Mouse (Mus musculus) embryo, embryonic 10.5 days (tissue): ENCODE measurements around the gene Tbx10.
"Not testable (repeated sequence)": the region's sequence is repeated elsewhere in the genome, so short reads cannot be mapped to it uniquely, and the experiment has no call there.

Experiments
- DNase-seq: peaks from one replicate; pipeline ENCODE4 v3.0.0-alpha.2; 2015; ENCODE audit warnings: low spot score

Gene Tbx10

DNA sequence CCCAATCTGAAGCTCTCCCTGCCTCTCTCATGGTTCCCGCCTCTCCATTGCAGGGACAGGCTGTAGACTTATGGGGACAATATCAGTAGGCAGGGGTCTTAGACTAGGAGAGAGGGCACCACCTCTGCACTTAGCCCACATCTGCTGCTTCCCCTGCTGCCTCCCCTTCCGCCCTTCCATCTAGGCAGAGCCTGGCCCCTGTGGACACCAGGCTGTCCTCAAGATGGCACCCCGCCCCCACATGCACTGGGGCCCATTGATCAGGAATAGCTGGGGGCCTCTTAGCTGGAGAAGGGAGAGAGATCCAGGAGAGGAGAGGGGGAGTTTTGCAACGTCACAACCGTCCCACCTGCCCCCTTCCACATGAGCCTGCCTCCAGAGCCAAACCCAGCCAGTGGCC, at the start of gene Tbx10:
TSS of gene Tbx10 (plus strand) at position 337 of the 400 bp plus-strand sequence.
- DNase-seq: no peak

DNA sequence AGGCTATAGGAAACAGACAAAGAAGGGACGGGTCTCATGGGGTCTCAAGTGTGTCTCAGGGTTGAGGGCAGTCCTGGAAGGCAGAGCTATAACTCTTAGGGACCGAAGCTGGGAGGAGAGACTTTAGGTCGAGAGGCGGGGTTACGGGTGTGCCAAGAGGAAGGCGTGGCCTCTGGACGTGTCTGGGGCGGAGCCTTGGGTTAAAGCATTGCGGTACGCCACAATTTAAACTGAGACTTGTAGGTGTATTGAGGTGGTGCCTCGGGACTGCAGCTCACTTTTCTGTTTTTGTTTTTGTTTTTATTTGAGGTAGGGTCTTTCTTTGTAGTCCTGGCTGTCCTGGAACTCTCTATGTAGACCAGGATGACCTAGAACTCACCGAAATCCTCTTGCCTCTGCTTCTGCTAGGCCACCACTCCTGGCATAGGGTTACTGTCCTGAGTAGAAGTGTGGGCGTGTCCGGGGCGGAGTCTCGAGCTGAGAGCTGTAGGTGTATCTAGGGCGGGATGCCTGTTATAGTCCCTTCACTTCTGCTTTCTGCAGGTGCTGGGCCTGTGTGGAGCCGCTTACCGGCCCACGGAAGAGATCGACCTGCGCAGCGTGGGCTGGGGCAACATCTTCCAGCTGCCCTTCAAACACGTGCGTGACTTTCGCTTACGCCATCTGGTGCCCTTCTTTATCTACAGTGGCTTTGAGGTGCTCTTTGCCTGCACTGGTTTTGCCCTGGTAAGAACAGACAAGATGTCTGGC, 49.4 kb upstream of the Tbx10 start:
- DNase-seq: peak; percentile 12

DNA sequence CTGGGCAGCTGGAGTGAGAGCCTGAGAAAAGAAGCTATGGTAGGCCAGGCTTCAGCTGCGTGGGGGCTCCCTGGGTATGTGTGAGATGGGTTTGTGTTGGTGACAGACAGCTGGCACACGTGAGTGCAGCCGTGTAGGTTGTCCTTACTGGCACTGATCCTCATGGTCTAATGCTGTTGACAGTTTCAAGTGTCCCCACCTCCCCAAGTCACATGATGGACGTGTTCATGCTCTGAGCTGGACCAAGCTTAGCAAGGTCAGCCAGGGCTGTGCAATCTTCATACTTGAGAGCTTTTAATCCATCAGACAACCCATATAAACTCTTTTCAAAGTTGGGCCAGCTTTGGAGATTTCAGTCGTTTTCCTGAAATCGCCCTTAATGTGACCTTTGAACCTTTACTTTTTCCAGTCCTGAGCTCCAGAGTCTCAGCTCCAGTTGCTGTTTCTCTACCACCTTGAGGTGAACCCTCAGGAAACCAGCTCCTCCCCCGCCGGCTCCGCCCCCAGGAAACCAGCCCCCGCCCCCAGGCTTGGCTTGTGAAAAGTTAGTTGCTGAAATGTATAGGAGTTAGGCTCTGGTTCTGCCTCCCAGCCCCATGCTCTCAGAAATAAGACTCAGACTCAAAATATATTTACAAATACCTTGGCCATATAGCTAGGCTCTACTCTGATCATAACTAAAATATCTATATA, 46.5 kb upstream of the Tbx10 start:
- DNase-seq: peak; percentile 19

DNA sequence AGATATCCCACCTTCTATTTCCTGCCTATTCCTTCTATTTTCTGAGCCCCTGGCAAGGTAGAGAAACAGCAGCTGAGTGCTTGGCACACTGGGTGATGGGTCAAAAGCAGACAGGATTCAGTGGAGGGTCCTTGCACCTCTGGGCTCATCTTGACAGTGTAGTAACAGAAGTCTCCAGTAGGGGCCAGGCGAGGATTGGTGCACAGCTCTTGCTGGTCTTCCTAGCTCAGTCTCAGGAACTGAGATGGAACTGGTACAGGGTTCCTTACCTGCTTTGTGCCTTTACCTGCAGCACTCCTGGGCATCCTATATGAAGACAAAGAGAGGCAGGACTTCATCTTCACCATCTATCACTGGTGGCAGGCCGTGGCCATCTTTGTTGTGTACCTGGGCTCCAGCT, 45.8 kb upstream of the Tbx10 start:
- peak; percentile 82 for DNase-seq

DNA sequence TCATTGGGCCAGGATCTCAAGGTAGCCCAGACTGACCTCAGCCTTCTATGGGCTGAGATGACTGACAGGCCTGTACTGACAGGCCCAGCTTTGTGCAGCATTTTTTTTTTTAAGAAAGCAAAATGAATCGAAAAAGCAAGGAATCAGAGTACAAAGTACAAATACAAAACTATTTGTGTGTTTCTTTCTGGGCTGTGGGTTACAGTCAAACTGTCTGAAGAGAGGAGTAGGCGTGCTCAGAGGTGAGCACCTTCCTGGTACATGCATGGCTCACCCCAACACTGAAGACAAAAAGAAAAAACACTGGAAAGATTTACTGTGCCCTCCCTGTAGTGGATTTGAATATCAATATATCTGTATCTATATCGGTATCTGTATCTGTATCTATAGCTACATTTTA, 44.7 kb upstream of the Tbx10 start:
- no peak for DNase-seq

DNA sequence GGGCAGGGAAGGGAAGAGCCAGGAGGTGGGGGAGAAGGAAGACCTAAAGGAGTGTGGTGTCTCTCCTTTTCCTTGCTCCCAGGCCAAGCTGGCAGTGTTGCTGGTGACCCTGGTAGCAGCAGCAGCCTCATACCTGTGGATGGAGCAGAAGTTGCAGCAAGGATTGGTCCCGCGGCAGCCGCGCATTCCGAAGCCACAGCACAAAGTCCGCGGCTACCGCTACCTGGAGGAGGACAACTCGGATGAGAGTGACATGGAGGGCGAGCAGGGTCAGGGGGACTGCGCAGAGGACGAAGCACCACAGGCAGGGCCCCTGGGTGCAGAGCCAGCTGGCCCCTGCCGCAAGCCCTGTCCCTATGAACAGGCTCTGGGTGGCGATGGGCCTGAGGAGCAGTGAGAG, 44.0 kb upstream of the Tbx10 start:
- no peak for DNase-seq

DNA sequence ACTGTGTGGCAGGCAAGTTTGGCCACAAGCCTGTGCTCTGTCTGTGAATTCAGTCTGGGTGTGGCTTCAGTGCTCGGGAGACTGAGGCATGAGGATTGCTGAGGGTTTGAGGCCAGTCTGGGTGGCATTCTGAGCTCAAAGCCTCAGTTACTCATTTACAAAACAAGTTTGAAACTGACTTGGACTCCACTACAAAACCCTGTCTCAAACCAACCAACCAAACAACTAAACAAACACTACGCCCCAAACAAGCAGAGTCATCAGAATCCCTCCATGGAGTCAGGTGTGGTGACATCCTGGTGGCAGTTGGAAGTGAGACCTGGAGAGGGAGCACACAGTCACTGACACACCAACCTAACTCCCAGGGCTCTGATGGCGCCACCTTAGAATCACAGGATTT, 42.2 kb upstream of the Tbx10 start:
- DNase-seq: no peak

DNA sequence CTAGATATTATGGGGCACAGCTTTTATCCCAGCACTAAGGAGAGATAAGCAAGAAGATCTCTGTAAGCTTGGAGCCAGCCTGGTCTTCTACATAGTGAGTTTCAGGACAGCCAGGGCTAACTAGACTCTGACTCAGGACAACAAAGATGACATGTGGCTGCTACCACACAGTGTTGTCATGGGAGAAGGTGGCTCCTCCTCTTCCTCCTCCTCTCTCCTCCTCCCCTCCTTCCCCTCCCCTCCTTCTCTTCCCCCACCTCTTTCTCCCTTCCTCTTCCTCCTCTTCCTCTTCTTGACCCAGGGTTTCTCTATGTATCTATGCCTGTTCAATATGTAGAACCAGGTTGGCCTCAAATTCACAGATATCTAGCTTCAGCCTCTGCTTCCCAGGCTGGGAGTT, 41.1 kb upstream of the Tbx10 start:
- no peak for DNase-seq

DNA sequence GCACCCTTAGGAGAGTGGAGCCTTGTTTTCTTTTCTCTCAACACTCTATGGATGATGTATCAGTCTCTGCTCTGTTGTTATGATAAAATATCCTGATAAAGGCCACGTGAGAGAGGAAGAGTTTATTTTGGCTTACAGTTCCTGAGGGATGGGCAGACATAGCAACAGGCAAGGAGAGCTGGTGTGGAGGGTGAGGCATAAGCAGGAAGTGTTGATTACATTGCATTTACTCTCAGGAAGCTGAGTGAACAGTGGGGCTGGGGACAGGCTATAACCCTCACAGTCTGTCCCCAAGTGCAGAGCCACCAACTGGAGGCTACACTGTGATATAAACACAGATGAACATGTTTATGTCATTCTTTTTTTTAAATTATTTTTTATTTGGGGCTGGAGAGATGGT, 40.5 kb upstream of the Tbx10 start:
- no peak for DNase-seq

DNA sequence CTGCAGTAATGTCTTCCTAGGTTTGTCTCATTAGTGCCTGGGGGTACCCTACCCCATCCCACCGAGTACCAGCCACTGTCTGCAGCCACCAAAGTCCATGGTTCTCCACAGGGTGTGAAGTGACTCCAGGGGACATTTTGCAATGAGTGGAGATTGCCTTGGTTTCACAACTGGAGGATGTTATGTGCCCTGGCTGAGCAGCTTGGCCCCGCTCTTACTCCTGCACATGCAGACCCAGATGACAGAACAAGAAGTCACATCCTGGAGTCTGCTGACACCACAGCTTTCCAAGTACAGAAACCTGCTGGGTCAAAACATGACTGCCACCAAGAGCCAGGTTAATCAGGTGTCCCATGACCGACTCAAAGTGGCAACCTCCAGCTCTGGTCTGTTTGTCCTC, 37.5 kb upstream of the Tbx10 start:
- no peak for DNase-seq

DNA sequence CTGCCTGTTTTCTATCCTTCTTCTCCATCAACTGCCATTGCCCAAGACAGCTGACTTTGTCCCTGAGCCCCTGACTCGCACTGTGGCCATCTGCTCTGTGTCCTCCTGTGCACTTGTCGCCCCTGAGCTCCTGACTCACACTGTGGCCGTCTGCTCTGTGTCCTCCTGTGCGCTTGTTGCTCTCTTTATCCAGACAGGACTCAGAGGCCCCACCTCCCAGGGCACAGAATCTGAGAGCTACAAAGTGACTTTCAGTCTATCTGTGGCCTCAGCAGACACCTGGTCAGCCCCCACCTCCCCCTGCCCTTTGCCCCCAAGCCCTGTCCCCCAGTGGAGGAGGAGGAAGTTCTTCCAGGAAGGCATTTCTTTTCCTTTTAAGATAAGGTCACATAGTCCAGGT, 36.7 kb upstream of the Tbx10 start:
- no peak for DNase-seq

DNA sequence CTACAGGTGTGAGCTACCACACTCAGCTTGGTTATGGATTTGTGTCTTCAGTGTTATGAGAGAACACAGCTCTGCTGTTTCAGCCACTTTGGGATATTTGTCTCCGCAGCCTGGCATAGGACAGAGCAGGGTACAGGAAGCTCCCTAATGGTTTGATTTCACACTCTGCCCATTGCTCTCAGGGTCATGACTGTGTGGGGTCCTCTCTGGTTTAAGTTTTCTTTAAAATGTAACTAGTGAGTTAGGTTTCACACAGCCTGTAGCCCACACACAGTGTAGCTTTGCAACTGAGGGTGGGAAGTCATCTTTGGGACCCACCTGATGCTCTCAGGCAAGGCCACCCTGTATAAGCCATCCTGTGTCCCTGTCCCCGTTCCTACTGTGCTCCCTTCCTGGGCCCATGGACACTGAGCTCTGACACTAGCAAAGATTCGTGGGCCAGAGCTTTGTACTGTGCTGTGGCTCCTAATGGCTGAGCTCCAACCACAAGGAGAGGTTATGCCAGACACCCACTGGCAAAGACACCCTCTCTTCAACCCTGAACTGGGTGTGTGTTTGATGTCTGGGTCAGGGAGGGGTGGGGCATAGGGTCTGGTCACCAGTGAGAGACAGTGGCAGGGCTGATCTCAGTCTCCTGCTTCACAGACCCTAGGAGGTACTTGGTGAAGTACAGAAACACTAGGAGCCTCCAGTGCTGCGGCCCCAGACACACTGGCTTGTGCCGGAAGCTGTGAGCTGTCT, 35.1 kb upstream of the Tbx10 start:
- DNase-seq: not testable (repeated sequence)

DNA sequence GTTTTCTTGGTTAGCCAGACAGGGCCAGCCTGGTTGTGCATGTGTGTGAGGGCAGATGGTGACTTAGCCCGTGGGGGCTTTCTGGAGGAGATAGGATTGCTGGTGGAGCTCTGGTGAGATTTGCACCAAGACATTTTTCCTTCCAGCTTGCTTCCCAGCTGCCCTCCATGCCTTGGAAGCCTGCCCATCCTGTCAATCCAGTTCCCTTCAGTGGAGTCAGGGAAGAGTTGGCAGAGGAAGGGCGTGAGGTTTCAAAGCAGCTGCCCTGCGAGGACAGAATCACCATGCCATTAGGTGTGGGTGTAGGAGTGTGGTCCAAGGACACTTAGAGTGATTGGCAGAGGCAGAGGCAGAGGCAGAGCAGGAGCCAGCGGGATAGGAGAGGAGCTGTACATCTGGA, 34.1 kb upstream of the Tbx10 start, which contains the start of gene Aldh3b3:
TSS of gene Aldh3b3 (plus strand) at position 176 of the 400 bp plus-strand sequence.
- no peak for DNase-seq

DNA sequence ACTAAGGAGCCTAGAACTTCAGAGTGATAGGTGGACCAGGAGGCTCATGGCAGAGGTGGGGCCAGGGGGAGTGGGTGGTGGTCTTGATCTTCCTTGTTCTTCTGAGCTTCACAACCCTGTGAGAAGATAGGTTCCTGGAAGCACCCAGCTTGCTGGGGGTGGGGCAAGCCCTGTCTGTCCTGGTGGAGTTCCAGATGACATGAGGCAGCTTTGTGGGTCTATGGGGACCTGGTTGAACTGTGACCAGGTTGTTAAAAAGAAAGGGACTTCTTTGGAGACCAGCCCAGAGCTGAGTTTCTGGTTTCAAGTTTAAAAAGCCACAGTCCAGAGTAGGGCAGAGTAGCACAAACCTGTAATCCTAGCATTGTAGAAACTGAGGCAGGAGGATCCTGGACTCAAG, 33.5 kb upstream of the Tbx10 start:
- DNase-seq: no peak

DNA sequence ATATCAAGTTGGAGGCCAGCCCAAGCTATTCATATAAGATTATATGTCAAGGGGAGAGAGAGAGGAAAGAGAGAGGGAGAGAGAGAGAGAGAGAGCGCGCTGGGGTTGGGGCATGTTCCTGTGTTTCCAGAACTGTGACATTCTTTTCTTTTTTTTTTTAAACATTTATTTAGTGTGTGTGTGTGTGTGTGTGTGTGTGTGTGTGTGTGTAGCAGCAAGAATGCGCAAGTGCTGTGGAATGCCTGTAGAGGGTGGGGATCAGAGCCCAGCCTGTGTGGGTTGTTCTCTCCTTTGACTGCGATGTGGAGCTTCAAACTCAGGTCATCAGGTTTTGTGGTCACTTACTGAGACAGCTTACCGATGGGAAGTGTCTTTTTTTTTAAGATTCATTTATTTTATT, 32.3 kb upstream of the Tbx10 start:
- DNase-seq: no peak

DNA sequence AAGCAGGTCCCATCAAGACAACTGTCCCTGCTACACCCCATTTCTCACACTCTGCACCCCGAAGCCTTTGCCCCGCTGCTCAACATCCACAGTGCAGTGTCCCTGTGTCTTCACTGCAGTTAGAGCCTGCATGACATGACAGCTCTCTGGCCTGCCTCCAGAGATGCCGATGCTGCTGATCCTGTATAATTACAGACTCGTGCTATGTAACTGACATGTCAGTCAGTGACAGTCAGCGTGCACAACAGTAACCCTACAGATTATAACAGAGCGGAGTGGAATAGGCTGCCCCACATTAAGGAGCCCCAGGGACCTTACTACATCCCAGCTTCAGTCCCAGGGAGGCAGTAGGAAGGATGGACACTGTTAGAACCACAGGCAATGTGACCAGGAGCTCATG, 30.7 kb upstream of the Tbx10 start:
- DNase-seq: not testable (repeated sequence)

DNA sequence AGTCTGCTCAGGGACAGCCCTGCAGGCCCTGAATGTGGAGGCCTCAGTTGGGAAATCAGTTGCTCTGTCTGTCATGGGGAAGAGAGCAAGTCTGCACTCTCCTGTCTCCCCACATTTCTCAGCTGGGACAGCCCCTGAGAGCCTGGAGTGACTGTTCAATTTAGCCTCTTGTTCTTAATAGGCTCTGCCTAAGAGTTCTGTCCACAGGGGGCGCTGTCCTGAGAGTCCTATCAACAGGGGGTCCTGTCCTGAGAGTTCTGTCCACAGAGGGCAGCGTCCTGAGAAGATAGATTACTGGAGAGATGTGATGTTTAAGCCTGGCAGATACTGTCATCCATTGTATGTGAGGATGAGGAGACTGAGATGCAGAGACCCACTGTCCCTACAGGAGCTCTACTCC, 30.1 kb upstream of the Tbx10 start:
- no peak for DNase-seq

DNA sequence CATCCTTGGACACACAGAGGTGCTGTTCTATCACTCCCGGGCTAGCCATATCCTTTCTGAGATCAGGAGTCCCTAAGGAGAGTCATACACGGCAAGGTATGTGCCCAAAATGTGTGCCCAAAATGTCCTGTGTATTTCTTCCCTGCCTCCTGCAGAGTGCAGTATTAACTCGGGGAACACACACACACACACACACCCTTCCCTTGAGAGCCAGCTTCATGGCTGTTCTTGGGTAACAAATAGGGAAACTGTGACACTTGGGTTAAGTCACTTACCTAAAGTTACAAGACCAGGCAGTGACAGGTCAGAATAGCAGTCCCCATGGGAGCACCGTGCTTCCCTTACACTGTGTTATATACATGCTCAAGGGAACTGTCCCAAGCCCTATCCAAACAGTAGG, 28.5 kb upstream of the Tbx10 start:
- no peak for DNase-seq

DNA sequence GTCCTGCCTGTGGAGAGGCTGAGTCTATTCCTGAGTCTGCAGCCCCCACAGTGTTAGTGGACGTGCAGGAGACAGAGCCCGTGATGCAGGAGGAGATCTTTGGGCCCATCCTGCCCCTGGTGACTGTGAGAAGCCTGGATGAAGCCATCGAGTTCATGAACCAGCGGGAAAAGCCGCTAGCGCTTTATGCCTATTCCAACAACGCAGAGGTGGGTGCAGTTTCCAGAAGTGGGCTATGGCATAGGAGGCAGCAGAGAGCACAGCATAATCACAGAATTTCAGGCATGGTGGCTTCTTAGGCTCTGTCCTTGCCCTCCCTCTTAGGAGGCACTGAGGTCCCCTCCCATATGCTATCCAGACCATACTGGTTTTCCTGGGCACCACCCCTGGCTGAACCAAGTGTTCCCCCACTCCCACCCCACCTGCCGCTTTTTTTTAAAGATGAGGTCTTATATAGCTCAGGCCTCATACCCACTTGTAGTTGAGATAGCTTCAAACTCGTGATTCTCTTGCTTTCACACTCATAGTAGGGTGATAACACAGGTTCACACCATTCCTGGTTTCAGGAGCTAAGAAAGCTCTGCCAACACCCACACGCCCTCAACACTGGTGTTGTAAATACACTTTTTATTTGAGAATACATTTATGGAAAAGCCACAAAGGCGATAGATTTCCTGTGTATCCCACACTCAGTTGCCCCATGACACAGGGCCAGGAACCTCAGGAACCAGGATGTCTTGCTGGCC, 26.0 kb upstream of the Tbx10 start:
- no peak for DNase-seq

DNA sequence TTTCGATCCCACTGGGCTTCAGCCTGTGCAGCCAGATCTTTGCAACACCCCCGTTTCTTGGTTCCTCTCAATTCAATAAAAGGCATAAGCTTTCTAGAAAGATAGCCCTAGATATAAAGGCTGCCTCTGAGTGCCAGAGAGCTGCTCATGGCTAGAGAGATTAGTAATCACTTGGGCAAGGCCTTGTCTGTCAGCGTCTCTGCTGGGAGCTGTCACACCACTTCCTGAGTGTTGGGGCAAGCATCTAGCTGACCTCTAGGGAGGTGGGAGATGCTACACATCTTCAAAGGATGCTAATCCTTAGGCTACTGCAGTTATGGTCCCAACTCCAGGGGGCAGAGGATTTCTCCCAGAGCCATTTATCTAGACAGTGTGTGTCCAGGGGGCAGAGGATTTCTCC, 25.3 kb upstream of the Tbx10 start:
- DNase-seq: no peak

DNA sequence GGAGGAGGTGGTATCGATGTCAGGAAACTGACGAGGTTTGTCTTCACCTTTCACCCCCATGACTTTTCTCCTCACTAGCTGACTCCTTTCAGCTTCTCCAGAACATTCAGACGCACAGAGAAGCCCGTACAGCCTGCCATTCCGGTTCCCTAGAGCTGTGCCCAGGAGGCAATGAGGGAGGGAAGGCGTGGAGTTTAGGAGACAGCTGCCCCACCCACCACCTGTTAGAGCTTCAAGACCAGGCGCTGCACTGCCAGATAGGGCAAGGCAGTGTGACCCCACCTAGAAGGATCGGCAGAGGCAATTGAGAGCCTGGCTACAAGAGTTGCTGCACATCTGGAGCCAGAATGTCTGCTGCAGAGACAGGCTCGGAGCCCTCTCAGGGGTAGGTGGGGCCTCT, 20.3 kb upstream of the Tbx10 start, which contains the start of gene Aldh3b2:
TSS of gene Aldh3b2 (plus strand) at position 100 of the 400 bp plus-strand sequence.
- DNase-seq: no peak

DNA sequence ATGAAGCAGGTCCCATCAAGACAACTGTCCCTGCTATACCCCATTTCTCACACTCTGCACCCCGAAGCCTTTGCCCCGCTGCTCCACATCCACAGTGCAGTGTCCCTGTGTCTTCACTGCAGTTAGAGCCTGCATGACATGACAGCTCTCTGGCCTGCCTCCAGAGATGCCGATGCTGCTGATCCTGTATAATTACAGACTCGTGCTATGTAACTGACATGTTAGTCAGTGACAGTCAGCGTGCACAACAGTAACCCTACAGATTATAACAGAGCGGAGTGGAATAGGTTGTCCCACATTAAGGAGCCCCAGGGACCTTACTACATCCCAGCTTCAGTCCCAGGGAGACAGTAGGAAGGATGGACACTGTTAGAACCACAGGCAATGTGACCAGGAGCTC, 17.9 kb upstream of the Tbx10 start:
- not testable (repeated sequence) for DNase-seq
